Mouse (Mus musculus): Measurements from ENCODE around the gene Amph.

DNA sequence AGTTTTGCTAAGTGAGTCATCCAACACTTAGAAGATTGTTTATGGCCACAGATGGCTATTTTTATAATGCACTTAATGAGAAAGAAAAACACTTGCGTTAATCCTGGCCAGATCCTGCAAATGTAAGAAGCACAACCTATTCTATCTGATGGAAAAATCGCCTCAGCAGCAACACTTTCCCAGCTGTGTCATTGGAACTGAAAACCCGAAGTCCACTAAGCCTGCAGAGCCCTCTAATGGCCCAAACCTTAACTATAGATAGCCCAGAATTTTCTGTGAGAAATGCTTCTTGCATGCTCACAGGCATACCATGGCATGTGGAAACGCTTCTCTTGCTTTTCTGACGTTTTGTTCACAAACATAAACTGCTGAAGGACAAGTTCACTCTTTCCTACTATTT lies 158.4 kb downstream of the Amph start:
- no peak for TF ChIP-seq GATA2 (IDR thresholded peaks at IDR 0.05; ENCODE audit: borderline replicate concordance, low read depth, low read length)
- TF ChIP-seq GATA1 (IDR thresholded peaks at IDR 0.05; ENCODE audit: borderline replicate concordance, low read length) = no peak
- TF ChIP-seq CTCF (IDR thresholded peaks at IDR 0.05; ENCODE audit: low read depth, low read length) = no peak
- no peak for TF ChIP-seq TAL1 (conservative IDR thresholded peaks at IDR 0.05; ENCODE audit: low read depth, low read length)

All from G1E (cell line).